Mouse (Mus musculus) kidney, adult 2 months (tissue): ENCODE measurements around the gene Fn1. TPM values are rescaled to one million over a fixed set of nuclear protein-coding genes. Genes with fewer than 3 reads are reported as not detected.

Experiments used
- DNase-seq: peaks from one replicate; pipeline ENCODE4 v3.0.0; 2021
- H3K27ac ChIP-seq: fragments of 200-500 bp; 2 replicates; pipeline ENCODE4 v1.5.1; 2012; ENCODE audit warnings: low read depth, low read length, control low read depth, inconsistent platforms; ENCODE audit not compliant: insufficient read depth
- H3K27me3 ChIP-seq: fragments of 200-500 bp; replicated peaks from 2 replicates; pipeline ENCODE4 v1.6.1; 2012; ENCODE audit warnings: mild to moderate bottlenecking, moderate library complexity, low read length, inconsistent platforms; ENCODE audit not compliant: control insufficient read depth, insufficient read depth
- H3K36me3 ChIP-seq: fragments of 200-500 bp; 2 replicates; pipeline ENCODE4 v1.6.1; 2012; ENCODE audit warnings: mild to moderate bottlenecking, moderate library complexity, low read length, inconsistent platforms; ENCODE audit not compliant: control insufficient read depth, insufficient read depth
- H3K4me1 ChIP-seq: fragments of 200-500 bp; 2 replicates; pipeline ENCODE4 v1.6.1; 2011; ENCODE audit warnings: low read length; ENCODE audit not compliant: control insufficient read depth, insufficient read depth
- H3K4me3 ChIP-seq: fragments of 200-500 bp; 2 replicates; pipeline ENCODE4 v1.5.1; 2011; ENCODE audit warnings: mild to moderate bottlenecking, low read depth, low read length, control low read depth; ENCODE audit not compliant: insufficient read depth
- CTCF ChIP-seq: fragments of 200-500 bp; conservative IDR thresholded peaks from 2 replicates; pipeline ENCODE4 v1.5.1; 2011; ENCODE audit warnings: low read depth, mild to moderate bottlenecking, control low read depth, low read length, moderate library complexity, mixed read lengths; ENCODE audit not compliant: insufficient read depth, insufficient read length
- POLR2A ChIP-seq: fragments of 200-500 bp; IDR thresholded peaks from one replicate; pipeline ENCODE4 v1.6.1; 2011; ENCODE audit warnings: low read depth, low read length, control low read depth
- WGBS: fragments of 180-500 bp; shearing (Covaris S2); methylation state at CpG from one replicate; pipeline ENCODE4 v1.1.7; 2018; 5-methylcytosine and 5-hydroxymethylcytosine counted together
- polyA plus RNA-seq: library from polyadenylated mRNA; depleted of rRNA; stranded (reverse); fragments of >200 nt; gene quantifications from 2 replicates; pipeline ENCODE4 v1.2.3, GENCODE M21; 2012

Gene Fn1
- polyA plus RNA-seq, 1 experiment = 47.3 TPM

DNA sequence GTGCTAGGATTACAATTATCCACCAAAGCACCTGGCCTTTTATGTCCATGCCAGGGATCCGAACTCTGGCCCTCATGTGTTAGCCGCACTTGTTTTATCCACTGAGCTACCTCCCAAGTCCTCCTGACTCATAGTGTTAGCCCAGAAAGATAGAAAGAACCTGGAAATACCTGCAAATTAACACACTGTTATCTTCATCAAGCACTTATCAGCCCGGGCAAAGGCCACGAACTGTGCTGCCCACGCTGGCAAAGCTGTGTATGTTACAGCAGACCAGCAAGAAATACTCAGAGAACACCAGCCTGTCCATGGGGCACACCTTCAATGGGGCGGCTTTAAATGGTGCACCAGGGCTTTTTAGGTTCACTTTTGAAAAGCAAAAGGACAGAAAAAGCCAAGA, 29.4 kb downstream of the Fn1 start:
- Histone ChIP-seq H3K4me3 (no peak overlapping the region), H3K36me3 (no peaks in the 10 kb centered on the region), H3K27me3 (no peaks in the 10 kb centered on the region), H3K27ac (no peak overlapping the region), H3K4me1 (no peaks in the 10 kb centered on the region)
- 95% methylated on average over 6 of the region's 6 CpGs for WGBS
- DNase-seq = no peak
- TF ChIP-seq POLR2A (no peak), CTCF (no peak)

DNA sequence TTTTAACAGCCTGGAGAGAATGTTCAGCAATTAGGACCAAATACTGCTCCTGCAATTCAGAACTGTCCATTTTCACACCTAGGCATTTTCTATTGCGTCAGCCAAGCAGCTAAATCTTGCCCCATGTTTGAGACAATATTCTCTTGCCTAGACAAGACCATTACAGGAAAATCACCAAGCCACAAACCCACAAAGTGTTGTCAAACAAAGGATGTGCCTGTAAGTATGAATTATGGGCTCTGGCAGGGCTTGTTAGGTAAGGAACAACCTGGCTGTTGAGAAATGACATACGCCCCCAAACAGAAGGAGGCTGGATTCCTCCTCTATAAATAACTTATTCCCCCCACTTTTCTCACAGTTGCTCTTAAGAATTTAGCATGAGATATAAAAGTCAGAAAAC, 31.5 kb downstream of the Fn1 start:
- TF ChIP-seq CTCF (no peak), POLR2A (no peak)
- Histone ChIP-seq H3K27me3 (no peaks in the 10 kb centered on the region), H3K36me3 (no peaks in the 10 kb centered on the region), H3K27ac (no peak overlapping the region), H3K4me1 (no peaks in the 10 kb centered on the region), H3K4me3 (no peak overlapping the region)
- WGBS = 90% methylated on average over 2 of the region's 2 CpGs
- no peak for DNase-seq

DNA sequence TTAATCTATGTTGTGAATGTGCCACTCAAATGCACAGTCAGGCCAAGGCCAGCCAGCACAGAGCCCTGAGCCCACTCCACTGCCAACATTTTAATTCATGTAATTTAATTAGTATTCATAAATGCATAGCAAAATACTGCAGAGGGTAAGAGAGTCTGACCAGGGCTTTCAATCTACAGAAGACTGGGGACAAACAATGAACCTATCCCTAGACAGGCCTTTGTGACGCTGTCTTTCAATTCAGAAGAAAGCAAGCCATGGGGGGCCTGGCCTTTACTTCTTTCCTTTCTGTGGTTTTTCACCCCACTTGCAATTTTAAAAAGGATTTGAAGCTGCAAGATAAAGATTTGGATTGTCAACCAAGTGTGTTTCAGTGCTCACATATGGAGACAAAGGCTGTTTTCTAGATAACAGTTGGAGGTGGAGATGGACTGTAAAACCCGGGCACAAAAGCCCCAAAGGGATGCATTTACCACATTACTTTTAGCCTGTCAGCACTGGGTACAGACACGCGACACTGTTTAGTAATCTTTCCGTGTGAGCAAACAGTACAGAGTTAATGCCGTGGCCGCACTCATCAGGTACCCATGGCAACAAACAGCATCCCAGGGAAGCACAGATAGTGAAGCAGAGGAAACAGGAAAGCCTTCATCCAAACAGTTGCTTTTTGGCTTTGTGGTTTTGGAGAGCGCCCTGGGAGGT, 38.3 kb downstream of the Fn1 start:
- WGBS = 91% methylated on average over 8 of the region's 8 CpGs
- no peak overlapping the region for H3K4me3 ChIP-seq
- H3K36me3 ChIP-seq = no peaks in the 10 kb centered on the region

DNA sequence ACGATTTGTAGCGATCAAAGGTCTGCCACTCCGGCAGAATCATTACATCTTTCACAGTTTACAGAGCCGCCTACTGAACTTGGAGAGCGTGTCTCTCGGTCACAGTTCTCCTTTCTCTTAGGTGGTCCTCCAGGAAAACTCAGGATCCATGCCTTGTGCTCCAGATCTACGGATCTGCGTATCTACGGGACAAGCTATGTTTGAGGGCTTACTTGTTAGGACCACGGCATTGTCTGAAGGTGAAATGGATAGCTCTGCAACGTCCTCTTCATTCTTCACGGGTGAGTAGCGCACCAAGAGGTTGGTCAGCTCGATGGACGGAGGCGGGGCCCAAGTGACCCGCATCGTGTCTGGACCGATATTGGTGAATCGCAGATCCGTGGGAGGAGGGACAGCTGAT, 40.7 kb downstream of the Fn1 start:
- no peak for DNase-seq
- no peaks in the 10 kb centered on the region for H3K36me3 ChIP-seq
- no peak for TF ChIP-seq CTCF
- TF ChIP-seq POLR2A = no peak

More for the DNA sequence above, 38.3 kb downstream of the Fn1 start:
- Histone ChIP-seq H3K4me1 (no peaks in the 10 kb centered on the region), H3K27ac (no peak overlapping the region), H3K27me3 (no peaks in the 10 kb centered on the region)
- no peak for DNase-seq
- no peak for TF ChIP-seq CTCF
- TF ChIP-seq POLR2A = no peak

DNA sequence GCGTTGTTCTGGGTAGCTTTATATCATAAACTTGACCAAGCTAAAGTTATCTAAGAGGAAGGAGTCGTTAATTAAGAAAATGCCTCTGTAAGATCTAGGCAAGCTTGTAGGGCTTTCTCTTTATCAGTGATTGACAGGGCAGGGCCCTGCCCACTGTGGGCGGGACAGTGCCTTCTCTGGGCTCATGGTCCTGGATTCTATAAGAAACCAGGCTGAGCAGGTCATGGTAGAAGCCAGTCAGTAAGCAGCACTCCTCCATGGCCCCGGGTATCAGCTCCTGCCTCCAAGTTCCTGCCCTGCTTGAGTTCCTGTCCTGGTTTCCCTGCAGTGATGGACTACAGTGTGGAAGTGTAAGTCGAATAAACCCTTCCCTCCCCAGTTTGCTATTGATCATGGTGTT, 43.1 kb downstream of the Fn1 start:
- TF ChIP-seq CTCF = no peak
- no peak for TF ChIP-seq POLR2A
- no peak for DNase-seq
- no peaks in the 10 kb centered on the region for H3K27me3 ChIP-seq
- no peak overlapping the region for H3K4me3 ChIP-seq
- H3K27ac ChIP-seq = no peak overlapping the region
- 85% methylated on average over 5 of the region's 5 CpGs for WGBS
- no peaks in the 10 kb centered on the region for H3K4me1 ChIP-seq
- H3K36me3 ChIP-seq = no peaks in the 10 kb centered on the region

More for the DNA sequence above, 40.7 kb downstream of the Fn1 start:
- Histone ChIP-seq H3K27me3 (no peaks in the 10 kb centered on the region), H3K4me1 (no peaks in the 10 kb centered on the region), H3K27ac (no peak overlapping the region), H3K4me3 (no peak overlapping the region)
- 81% methylated on average over 21 of the region's 21 CpGs for WGBS

DNA sequence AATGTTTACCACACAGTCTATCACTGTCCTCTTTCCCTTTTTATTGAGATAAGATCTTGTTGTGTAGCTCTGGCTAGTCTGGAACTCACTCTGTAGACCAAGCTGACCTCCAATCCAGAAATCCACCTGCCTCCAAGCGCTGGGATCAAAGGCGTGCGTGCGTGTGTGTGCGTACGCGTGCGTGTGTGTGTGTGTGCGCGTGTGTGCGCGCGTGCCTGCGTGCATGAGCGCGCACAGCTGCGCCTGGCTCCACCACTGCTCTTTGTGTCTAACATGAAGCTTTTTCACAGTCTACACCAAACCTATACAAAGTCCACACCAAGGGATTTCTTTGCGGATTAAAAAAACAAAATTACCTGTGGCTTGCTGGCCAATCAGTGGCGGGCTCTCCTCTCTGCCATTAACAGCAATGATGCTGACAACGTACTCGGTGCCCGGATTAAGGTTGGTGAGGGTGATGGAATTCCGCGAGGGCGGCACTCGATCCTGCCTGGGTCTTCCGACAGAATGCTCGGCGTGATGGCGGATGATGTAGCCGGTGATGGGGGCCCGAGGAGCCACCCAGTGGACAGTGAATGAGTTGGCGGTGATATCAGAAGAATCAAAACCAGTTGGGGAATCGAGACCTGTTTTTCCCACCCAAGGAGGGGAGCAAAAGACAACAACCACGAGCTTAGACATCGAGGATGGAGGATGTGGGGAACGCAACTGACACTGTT, 43.8 kb downstream of the Fn1 start:
- Histone ChIP-seq H3K4me1 (no peaks in the 10 kb centered on the region), H3K36me3 (no peaks in the 10 kb centered on the region), H3K27me3 (no peaks in the 10 kb centered on the region), H3K4me3 (no peak overlapping the region), H3K27ac (no peak overlapping the region)
- 98% methylated on average over 37 of the region's 37 CpGs for WGBS
- TF ChIP-seq POLR2A (no peak), CTCF (no peak)
- DNase-seq = no peak

DNA sequence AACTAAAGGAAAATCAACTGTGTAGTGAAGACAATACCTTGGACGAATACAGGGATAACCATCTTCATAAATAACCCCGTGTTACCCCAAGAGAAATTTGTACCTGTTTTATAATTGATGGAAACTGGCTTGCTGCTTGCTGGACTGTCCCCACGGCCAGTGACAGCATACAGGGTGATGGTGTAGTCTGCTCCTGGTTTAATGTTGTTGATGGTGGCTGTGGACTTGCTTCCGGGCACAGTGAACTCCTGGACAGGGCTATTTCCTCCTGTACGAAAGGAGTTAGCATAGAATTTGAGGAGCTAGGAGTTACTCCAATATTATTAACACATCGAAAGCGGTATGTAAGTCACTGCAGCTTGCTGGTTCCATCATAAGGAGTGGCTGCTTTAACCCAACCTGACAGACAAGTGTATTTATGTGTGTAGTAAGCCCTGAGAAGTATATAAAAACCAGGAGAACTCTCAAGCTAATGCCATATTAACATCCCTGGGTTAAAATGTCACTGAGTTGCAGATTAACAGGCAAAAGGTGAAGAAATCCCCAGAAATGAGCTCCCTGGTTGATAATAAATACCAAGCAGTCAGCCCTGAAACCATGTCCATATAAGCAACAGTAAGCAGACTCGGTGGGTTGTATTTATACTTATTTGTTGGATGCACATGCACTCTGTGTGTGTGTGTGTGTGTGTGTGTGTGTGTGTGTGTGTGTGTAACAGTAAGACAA, 46.2 kb downstream of the Fn1 start:
- H3K4me1 ChIP-seq = no peaks in the 10 kb centered on the region
- DNase-seq = peak; percentile 66
- TF ChIP-seq CTCF (no peak), POLR2A (no peak)
- WGBS = 63% methylated on average over 8 of the region's 8 CpGs
- no peaks in the 10 kb centered on the region for H3K27me3 ChIP-seq
- H3K36me3 ChIP-seq = no peaks in the 10 kb centered on the region
- H3K4me3 ChIP-seq = no peak overlapping the region
- H3K27ac ChIP-seq = no peak overlapping the region
